Mouse (Mus musculus): ENCODE measurements around the gene Rhbdd1.

DNA sequence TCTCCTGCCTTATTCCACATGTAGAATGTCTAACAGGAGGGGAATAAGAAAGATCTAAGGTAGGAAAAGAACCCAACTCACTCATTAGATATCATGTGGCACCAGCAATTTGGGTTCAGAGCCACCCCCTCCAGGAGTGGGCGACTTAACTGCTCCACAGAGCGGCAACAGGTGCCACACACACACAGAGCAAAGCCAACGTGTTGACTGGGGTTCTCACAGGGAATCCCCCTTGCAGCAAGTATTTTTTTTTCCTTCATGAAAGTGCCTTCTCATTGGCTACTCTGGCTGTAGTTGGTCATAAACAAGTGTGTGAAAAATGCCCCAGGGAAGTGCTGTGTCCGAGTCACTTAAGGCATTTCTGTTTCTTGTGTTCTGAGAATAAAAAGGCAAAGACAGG lies 127.3 kb downstream of the Rhbdd1 start:
- TF ChIP-seq POLR2A (IDR thresholded peaks at IDR 0.05; ENCODE audit: control insufficient read depth in 1 of 2, insufficient read depth in 1 of 2, low read depth in 1 of 2, low read length in 2 of 2, poor library complexity in 1 of 2): no peak
- no peak for TF ChIP-seq CTCF (IDR thresholded peaks at IDR 0.05 in 2 of 3, conservative IDR thresholded peaks at IDR 0.05 in 1 of 3; ENCODE audit: control insufficient read depth in 1 of 3, insufficient read depth in 1 of 3, low read depth in 2 of 3, low read length in 3 of 3, poor library complexity in 1 of 3, severe bottlenecking in 1 of 3)
- TF ChIP-seq CHD2 (IDR thresholded peaks at IDR 0.05; ENCODE audit: low read length): no peak
- TF ChIP-seq NELFE (IDR thresholded peaks at IDR 0.05; ENCODE audit: low read depth, low read length): no peak
- no peak for TF ChIP-seq BHLHE40 (IDR thresholded peaks at IDR 0.05; ENCODE audit: borderline replicate concordance, low read depth, low read length)
- no peak for TF ChIP-seq USF2 (IDR thresholded peaks at IDR 0.05; ENCODE audit: borderline replicate concordance in 1 of 2, insufficient read depth in 1 of 2, low read depth in 1 of 2, low read length in 2 of 2)
- no peak for TF ChIP-seq MAFK (IDR thresholded peaks at IDR 0.05; ENCODE audit: borderline replicate concordance, low read depth, low read length)

Data from MEL (cell line).